Mouse (Mus musculus) testis, adult 2 months (tissue): ENCODE measurements at regions not wholly inside any gene's neighbourhood (a gene's known extent, or its start where the extent isn't known, plus 50 kb on each side); places are given as distances from the start of the nearest gene placed in this dataset.

Source experiments
- H3K27ac ChIP-seq: fragments of 200-500 bp; 2 replicates; pipeline ENCODE4 v1.5.1; 2012; ENCODE audit warnings: low read depth, low read length; ENCODE audit not compliant: control insufficient read depth, insufficient read depth
- H3K27me3 ChIP-seq: fragments of 200-500 bp; 2 replicates; pipeline ENCODE4 v1.6.1; 2012; ENCODE audit warnings: mild to moderate bottlenecking, low read length, moderate library complexity; ENCODE audit not compliant: control insufficient read depth, insufficient read depth
- H3K36me3 ChIP-seq: fragments of 200-500 bp; 2 replicates; pipeline ENCODE4 v1.6.1; 2012; ENCODE audit warnings: mild to moderate bottlenecking, low read length; ENCODE audit not compliant: control insufficient read depth, insufficient read depth
- H3K4me1 ChIP-seq: fragments of 200-500 bp; 2 replicates; pipeline ENCODE4 v1.6.1; 2012; ENCODE audit warnings: low read length; ENCODE audit not compliant: control insufficient read depth, insufficient read depth
- H3K4me3 ChIP-seq: fragments of 200-500 bp; 2 replicates; pipeline ENCODE4 v1.5.1; 2012; ENCODE audit warnings: low read depth, mild to moderate bottlenecking, low read length, moderate library complexity, mixed read lengths; ENCODE audit not compliant: control insufficient read depth
- CTCF ChIP-seq: fragments of 200-500 bp; IDR thresholded peaks from 2 replicates; pipeline ENCODE4 v1.5.1; 2012; ENCODE audit warnings: low read depth, mild to moderate bottlenecking, inconsistent platforms, low read length, moderate library complexity; ENCODE audit not compliant: control insufficient read depth, insufficient read depth, insufficient replicate concordance
- POLR2A ChIP-seq: fragments of 200-500 bp; IDR thresholded peaks from 2 replicates; pipeline ENCODE4 v1.6.1; 2012; ENCODE audit warnings: low read depth, mild to moderate bottlenecking, inconsistent platforms, low read length, moderate library complexity; ENCODE audit not compliant: control insufficient read depth

GRCm38 (mm10) chr16:30901309-30901708 is 179.9 kb downstream of the Xxylt1 start:
- no peak overlapping the region for H3K4me3 ChIP-seq
- no peaks in the 10 kb centered on the region for H3K27me3 ChIP-seq
- no peak for TF ChIP-seq POLR2A
- no peak for TF ChIP-seq CTCF
- H3K36me3 ChIP-seq = no peaks in the 10 kb centered on the region
- H3K27ac ChIP-seq = no peak overlapping the region
- H3K4me1 ChIP-seq = no peaks in the 10 kb centered on the region
